Mouse (Mus musculus) adipocyte (in vitro differentiated cells): ENCODE measurements at regions not wholly inside any gene's neighbourhood (a gene's known extent, or its start where the extent isn't known, plus 50 kb on each side); places are given as distances from the start of the nearest gene placed in this dataset.

Experiments used
- DNase-seq: peaks from one replicate; pipeline ENCODE4 v3.0.0-alpha.2; 2016; ENCODE audit warnings: low spot score

GRCm38 (mm10) chr17:66259697-66260096 is 136.4 kb downstream of the Ddx11 start:
- DNase-seq = no peak

- DNase-seq = no peak
Observed at GRCm38 (mm10) chr17:66262681-66263240, 139.4 kb downstream of the Ddx11 start.

- no peak for DNase-seq
Observed at GRCm38 (mm10) chr17:66263405-66263804, 140.1 kb downstream of the Ddx11 start.

- no peak for DNase-seq
Observed at GRCm38 (mm10) chr17:66266803-66267202, 143.5 kb downstream of the Ddx11 start.

GRCm38 (mm10) chr17:66267831-66268230 is 144.5 kb downstream of the Ddx11 start:
- DNase-seq = no peak

- no peak for DNase-seq
Observed at GRCm38 (mm10) chr17:66269567-66269966, 146.2 kb downstream of the Ddx11 start.

- no peak for DNase-seq
Observed at GRCm38 (mm10) chr17:66271906-66272305, 148.6 kb downstream of the Ddx11 start.

- no peak for DNase-seq
Observed at GRCm38 (mm10) chr17:66276778-66277177, 153.5 kb downstream of the Ddx11 start.

- DNase-seq = no peak
Observed at GRCm38 (mm10) chr17:66278037-66278436, 154.7 kb downstream of the Ddx11 start.

GRCm38 (mm10) chr17:66285295-66285694 is 162.0 kb downstream of the Ddx11 start:
- no peak for DNase-seq
